Mouse (Mus musculus) splenic B cell, adult 2 months (primary cell): ENCODE measurements at regions not wholly inside any gene's neighbourhood (a gene's known extent, or its start where the extent isn't known, plus 50 kb on each side); places are given as distances from the start of the nearest gene placed in this dataset.
"Not testable (repeated sequence)": the region's sequence is repeated elsewhere in the genome, so short reads cannot be mapped to it uniquely, and the experiment has no call there.

Source experiments
- DNase-seq: peaks from one replicate; pipeline ENCODE4 v3.0.0-alpha.2; 2011; ENCODE audit warnings: low read depth, low spot score
- H3K27me3 ChIP-seq: 2 replicates; pipeline ENCODE4 v1.6.1; 2012; ENCODE audit warnings: mild to moderate bottlenecking, low read length, moderate library complexity, mixed read lengths; ENCODE audit not compliant: control insufficient read depth, poor library complexity, insufficient read depth, severe bottlenecking
- H3K36me3 ChIP-seq: 2 replicates; pipeline ENCODE4 v1.6.1; 2012; ENCODE audit warnings: mild to moderate bottlenecking, low read length, moderate library complexity, mixed read lengths; ENCODE audit not compliant: control insufficient read depth, poor library complexity, insufficient read depth, severe bottlenecking

DNA sequence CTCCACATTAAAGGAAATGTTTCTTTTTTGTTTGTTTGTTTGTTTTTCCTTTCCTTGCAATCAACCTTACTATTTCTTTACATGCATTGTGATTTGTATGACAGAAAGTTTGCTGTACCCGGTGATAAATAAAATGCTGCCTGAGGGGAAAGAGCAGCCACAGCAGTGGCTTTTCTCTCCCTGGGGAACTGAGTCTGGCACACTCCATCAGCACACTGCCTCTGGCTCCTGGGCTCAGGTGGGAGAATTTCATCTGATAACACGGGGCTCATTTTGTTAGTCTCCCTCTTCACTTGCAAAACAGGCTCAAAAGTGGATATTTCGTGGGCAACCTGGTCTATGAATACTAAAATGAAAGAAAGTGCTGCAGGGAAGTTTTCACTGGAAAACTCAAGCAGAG, 454.1 kb upstream of the Sphkap start:
- DNase-seq: no peak
- no peaks in the 10 kb centered on the region for H3K27me3 ChIP-seq
- H3K36me3 ChIP-seq: no peaks in the 10 kb centered on the region

DNA sequence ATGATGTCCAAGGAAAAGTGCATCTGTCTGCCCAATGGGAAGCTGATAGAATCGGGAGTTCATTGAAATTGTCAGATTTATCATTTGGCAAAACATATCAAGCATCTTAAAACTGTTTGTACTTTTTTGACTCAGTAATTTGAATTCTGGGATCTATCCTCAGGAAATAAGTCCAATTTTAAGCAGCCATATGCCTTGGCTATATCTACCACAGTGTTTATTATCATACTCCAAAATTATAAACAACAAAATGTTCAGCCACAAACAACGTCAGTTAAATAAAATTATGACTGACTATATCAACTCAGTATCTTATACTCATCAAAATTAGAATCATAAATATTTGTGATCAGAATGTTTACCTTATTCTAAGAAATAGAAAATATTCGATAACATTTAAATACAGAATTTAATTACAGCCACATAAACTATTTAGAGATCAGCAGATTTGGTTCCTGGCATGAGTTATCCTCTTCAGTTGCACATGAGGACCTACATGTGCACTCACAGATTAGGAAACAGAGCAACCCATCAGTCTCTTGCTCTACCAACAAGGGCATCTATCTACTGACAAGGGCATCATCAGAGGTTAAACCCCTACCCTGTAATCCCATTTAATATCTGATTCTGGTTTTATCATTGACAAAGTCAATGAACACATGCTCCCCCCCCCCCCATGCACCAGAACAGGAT, 451.9 kb upstream of the Sphkap start:
- Histone ChIP-seq H3K27me3 (no peaks in the 10 kb centered on the region), H3K36me3 (no peaks in the 10 kb centered on the region)
- DNase-seq: no peak

DNA sequence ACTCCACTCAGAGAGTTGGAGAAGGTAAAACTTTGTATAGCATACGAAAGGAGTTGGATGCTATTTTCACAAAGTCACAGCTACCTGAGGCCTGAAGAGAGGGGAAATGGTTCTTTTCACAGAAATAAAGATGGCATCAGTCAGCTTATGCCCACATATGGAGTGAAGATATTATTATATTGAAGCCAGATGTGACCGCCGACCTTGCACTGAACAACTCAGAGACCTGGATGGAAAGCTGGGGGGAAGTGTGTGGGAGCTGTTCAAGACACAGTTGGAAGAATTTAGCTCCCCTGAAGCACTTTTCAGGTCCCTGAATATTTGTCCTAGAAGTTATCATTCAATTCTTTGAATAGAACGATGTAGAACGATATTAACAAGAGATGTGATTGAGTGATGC, 446.0 kb upstream of the Sphkap start:
- no peak for DNase-seq
- H3K27me3 ChIP-seq: no peaks in the 10 kb centered on the region
- H3K36me3 ChIP-seq: no peaks in the 10 kb centered on the region

DNA sequence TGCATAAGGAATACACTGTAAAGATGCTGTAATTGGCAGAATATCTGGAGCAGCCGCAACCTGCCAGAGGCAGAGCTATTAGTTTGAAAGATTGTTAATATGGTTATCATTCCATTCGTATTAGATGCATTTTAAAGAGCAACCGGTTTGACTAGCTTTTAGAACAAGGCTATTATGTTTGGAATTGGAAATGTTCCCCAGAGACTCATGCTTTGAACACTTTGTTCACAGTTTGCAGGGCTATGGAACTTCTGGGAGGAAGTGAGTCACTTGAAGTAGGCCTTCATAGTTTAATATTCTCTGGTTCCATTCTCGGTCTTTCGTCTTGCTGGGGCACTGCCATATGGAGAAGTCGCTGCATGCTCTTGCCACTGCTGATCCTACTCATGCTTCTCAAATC, 443.1 kb upstream of the Sphkap start:
- no peaks in the 10 kb centered on the region for H3K36me3 ChIP-seq
- DNase-seq: no peak
- no peaks in the 10 kb centered on the region for H3K27me3 ChIP-seq

DNA sequence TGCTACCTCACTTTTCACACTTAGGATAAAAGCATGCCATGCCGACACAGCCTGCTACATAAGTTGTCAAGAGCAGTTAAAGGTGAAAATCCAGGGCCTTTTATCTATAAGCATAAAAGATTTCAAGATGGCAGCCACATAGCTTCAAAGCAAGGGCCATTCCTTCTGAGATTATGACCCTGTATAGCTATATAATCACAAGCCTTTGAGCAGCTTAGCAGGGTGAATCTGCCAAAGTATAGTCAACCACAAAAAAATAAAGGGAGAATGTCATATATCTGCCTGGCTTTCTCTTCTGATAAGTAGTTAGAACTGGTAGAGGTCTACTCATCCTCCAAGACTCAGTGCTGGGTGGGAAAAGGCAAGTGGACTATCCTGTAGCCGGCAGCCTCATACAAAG, 440.4 kb upstream of the Sphkap start:
- no peak for DNase-seq
- Histone ChIP-seq H3K27me3 (no peaks in the 10 kb centered on the region), H3K36me3 (no peaks in the 10 kb centered on the region)

DNA sequence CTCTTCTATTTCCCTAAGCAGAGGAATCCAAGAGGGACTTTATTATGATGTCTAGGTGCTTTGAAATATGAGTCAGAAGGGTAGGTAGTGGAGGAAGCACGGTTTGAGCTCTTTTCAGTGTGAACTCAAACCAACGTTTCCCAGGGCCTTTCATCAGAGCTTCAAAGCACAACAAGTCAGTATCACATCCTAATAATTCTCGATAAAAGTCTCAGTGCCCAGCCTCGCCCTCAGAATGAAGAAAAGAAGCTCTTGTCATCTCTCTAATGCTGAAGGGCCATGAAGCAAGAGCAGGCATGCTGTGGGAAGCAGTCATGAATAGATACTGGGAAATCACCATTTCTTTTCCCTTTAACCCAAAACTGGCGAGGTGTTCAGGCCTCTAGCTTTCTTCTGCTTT, 440.0 kb upstream of the Sphkap start:
- no peak for DNase-seq
- Histone ChIP-seq H3K36me3 (no peaks in the 10 kb centered on the region), H3K27me3 (no peaks in the 10 kb centered on the region)

DNA sequence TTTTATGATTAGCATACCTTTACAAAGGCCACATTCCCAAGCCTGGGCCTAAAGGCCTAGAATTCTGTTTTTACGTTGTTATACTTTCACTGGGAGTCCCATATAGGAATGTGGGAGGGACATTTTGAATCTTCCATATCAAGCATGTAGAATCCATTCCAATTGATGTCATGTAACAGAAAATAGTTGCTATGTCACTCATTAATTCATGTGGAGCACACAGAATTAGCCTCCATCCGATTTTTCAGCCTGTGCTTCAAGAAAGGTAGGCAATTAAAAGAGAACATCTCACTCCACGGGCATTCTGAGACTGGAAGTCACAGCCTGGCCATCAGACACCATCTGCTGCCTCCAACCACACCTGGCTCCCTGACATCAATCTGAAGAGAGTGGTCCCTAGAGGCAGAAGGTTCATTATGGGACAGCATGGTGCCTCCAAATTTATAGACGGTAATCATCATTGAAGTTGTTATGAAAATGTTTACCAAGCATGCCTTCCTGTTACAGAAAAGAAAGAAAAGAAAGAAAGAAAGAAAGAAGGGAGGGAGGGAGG, 436.9 kb upstream of the Sphkap start:
- DNase-seq: no peak
- Histone ChIP-seq H3K27me3 (no peaks in the 10 kb centered on the region), H3K36me3 (no peaks in the 10 kb centered on the region)

DNA sequence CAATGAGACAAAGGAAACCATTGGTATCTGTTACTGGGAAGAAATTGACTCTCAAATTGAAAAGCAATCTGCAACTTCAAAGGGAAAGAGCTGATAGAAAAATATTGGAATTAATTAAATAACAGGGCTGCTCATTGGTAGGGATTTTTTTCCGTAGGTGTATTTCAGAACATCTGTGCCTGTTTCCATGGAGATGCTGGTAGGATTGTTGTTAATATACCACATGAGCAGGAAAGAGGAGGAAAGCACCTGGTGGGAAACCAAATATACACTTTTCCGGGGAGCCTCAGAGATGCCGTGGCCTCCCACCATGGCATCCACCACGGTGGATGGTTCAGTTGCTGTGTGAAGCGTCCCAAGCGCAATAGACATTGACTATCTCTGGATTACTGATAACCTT, 428.0 kb upstream of the Sphkap start:
- DNase-seq: no peak
- H3K27me3 ChIP-seq: no peaks in the 10 kb centered on the region
- H3K36me3 ChIP-seq: no peaks in the 10 kb centered on the region

DNA sequence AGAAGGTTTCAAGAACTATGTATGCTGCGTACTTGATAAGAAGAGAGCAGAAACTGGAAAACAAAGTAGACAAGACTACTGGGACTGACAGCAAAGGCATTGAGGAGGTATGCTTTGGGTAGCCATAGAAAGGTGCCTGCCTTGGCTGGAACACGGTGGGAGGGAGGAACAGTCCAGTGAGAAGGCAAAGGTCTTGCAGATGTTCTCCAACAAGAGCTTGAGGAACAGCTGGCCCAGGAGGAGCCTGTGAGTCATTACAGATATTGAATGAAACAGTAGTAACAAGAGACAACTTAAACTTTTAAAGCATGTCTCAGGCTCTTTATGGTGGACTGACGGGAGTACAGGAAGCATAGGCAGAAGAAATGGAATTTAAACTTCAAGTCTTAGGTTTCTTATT, 424.9 kb upstream of the Sphkap start:
- no peaks in the 10 kb centered on the region for H3K27me3 ChIP-seq
- no peaks in the 10 kb centered on the region for H3K36me3 ChIP-seq
- DNase-seq: no peak

DNA sequence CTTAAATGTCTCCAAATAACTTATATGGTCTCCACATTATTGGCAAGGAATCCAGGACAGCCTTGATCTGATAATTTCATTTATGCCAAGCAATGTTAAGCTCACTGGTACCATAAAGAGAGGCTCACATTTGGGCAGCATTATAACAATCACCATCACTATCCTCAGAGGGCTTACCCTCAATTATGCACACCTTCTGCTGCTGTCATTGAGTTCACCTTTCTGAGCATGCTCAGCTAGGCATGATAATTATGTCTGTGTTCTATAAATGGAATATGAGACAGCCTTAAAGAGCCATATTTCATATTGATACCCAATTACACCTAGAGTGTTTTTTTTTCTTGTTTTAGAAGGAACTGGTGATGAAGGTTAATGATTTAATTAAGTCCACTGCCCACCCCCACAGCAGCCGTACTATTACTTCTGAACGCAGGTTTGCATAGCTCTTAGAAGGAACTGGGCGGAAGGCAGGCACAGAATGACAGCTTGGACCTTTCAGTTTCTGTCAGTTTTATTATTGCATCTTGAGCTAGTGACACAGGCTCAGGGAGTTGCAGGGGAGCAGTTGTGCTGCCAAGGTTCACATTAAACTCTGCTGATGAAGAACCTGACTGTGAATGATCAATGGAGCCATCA, 424.0 kb upstream of the Sphkap start:
- H3K36me3 ChIP-seq: no peaks in the 10 kb centered on the region

DNA sequence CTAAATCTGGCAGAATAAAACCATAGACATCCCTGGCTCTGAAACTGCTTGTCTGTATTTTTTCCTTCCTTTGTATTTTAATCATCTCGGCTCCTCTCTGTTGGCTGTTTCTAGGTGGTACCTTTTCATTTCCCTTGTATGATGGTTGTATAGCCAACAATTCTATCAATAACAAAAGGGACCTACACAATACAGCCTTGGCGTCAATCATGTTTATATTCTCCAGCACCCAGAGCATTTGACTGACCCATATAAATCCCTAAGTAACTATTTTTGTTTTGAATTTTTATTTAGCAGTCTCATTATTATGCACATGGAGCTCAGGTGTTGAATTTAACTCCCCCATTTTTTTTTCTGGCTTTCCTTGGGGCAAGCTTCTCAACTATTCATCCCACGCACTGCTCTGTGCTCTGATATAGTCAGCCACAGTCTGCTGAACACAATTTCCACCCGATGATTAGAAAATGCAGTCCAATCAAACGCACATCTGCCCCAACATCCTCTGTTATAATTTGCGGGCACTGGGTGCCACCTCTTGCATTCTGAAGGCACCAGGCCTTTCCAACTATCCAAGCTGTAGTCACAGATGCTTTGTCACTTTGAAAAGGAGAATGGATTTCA, 422.1 kb upstream of the Sphkap start:
- Histone ChIP-seq H3K36me3 (no peaks in the 10 kb centered on the region), H3K27me3 (no peaks in the 10 kb centered on the region)
- DNase-seq: no peak

More for the DNA sequence above, 424.0 kb upstream of the Sphkap start:
- no peaks in the 10 kb centered on the region for H3K27me3 ChIP-seq
- no peak for DNase-seq

DNA sequence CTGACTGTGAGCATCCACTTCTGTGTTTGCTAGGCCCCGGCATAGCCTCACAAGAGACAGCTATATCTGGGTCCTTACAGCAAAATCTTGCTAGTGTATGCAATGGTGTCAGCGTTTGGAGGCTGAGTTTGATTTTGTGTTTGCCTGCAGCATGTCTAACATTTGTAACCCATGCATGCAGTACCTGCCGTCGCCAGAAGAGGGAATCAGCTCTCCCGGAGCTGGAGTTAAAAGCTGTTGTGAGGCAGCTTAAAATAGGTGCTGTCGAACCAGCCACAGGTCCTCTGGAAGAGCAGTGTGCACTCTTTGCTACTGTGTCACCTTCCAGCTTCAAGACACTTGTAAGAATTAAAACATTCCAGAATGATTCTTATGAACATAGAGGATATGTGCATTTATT, 403.2 kb upstream of the Sphkap start:
- H3K27me3 ChIP-seq, H3K36me3 ChIP-seq, DNase-seq: not testable (repeated sequence)

DNA sequence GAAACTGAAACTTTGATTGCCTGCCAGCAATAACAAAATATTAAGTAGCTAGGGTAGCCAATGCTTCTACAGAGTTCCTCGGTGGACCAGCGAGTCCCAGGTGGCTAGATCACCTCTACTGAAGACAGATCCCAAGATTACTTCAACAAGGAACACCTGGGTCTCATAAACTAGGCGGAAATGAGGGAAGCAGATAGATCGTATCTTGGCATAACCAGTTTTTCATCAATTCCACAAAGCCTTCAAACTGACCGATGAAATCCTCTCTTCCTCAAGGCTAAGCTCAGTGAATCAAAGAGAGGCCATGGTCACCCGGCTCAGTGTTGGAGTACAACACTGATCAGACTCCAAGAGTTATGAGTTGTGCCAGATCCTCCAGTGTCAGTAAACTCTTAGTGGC, 400.4 kb upstream of the Sphkap start:
- DNase-seq: no peak
- H3K27me3 ChIP-seq: no peaks in the 10 kb centered on the region

DNA sequence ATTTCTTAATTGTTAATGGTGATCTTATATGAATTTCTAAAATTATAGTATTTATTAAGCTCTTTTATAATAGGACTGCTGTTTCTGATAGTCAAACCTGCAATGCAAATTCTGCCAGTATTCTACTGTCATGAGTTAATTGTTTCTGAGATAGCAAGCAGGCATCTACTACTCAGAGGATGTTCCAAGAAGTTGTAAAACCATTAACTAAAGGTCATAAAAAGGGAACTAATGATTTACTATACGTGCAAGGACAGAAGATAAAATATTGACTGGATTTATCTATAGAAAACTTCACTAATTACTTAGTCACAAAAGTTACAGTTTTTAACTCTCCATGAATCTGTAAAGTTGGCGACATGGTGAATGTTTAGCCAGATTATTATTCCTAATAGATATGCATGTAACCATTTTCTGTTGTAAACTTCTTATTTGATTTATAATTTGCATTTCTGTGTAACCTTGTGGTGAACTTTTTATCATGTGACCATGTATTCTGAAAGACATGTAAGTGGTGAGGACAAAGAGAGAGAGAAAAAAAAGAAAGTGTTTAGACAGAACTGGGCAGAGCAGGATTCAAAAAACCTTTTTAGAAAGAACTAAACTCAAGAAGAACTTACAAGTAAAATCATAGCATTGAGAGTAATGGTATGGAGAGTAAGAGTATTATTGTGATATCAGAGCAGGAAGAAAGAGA, 395.5 kb upstream of the Sphkap start:
- no peak for DNase-seq
- Histone ChIP-seq H3K27me3 (no peaks in the 10 kb centered on the region), H3K36me3 (no peaks in the 10 kb centered on the region)

More for the DNA sequence above, 400.4 kb upstream of the Sphkap start:
- no peaks in the 10 kb centered on the region for H3K36me3 ChIP-seq

DNA sequence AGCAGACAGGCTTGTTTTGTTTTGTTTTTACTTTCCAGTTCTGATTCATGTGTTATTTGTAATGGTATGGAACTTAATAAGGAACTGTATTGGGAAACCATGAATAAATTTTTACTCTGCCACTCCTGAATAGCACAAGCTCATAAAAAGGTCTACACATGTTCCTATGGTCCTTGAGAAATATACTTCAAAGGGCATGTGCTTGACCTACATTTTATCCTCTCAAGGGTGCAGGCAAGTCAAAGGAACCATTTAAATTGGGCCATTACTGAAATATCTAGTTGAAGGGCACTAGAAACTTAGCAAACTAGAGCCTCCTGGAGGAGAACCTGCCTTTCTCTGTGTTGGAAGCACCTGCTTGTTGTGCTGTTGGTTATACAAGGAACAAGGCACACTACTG, 393.8 kb upstream of the Sphkap start:
- DNase-seq: no peak
- Histone ChIP-seq H3K36me3 (no peaks in the 10 kb centered on the region), H3K27me3 (no peaks in the 10 kb centered on the region)
